Mouse (Mus musculus): ENCODE measurements around the gene Olfr642. TPM values are rescaled to one million over a fixed set of nuclear protein-coding genes. Genes with fewer than 3 reads are reported as not detected.

The Olfr642 gene
- polyA plus RNA-seq, 1 experiment from 2014 or later = not detected

GRCm38 (mm10) chr7:104021651-104022050 lies 30.8 kb downstream of the Olfr642 start:
- H3K4me2 ChIP-seq (ENCODE audit: low read depth, low read length) = no peak overlapping the region

GRCm38 (mm10) chr7:104018953-104019352 lies 33.5 kb downstream of the Olfr642 start:
- H3K4me1 ChIP-seq (replicated peaks; ENCODE audit: control insufficient read depth, insufficient read depth, low read length) = no peaks in the 10 kb centered on the region
- ATAC-seq (ENCODE audit: low read depth) = no peak
- 74% methylated on average over 1 of the region's 1 CpGs for WGBS
- H3K9ac ChIP-seq (ENCODE audit: low read length) = no peak overlapping the region
- H3K9me3 ChIP-seq (ENCODE audit: control insufficient read depth, low read length) = no peaks in the 10 kb centered on the region
- no peaks in the 10 kb centered on the region for H3K36me3 ChIP-seq (ENCODE audit: control insufficient read depth, insufficient read depth, low read length)
- no peak overlapping the region for H3K27ac ChIP-seq (ENCODE audit: low read length)
- H3K4me2 ChIP-seq (ENCODE audit: low read depth, low read length) = no peak overlapping the region
- no peaks in the 10 kb centered on the region for H3K27me3 ChIP-seq (ENCODE audit: control insufficient read depth, insufficient read depth, low read depth, low read length)
- no peak overlapping the region for H3K4me3 ChIP-seq (ENCODE audit: low read length)

More at GRCm38 (mm10) chr7:104021651-104022050, 30.8 kb downstream of the Olfr642 start:
- Histone ChIP-seq H3K9me3 (ENCODE audit: control insufficient read depth, low read length) (no peaks in the 10 kb centered on the region), H3K4me1 (replicated peaks; ENCODE audit: control insufficient read depth, insufficient read depth, low read length) (no peaks in the 10 kb centered on the region), H3K4me3 (ENCODE audit: low read length) (no peak overlapping the region), H3K27me3 (ENCODE audit: control insufficient read depth, insufficient read depth, low read depth, low read length) (no peaks in the 10 kb centered on the region), H3K27ac (ENCODE audit: low read length) (no peak overlapping the region), H3K36me3 (ENCODE audit: control insufficient read depth, insufficient read depth, low read length) (no peaks in the 10 kb centered on the region), H3K9ac (ENCODE audit: low read length) (no peak overlapping the region)
- no peak for ATAC-seq (ENCODE audit: low read depth)
- WGBS = 87% methylated on average over 6 of the region's 6 CpGs

- ATAC-seq (ENCODE audit: low read depth) = no peak
- Histone ChIP-seq H3K27ac (ENCODE audit: low read length) (no peak within 1 kb of the TSS), H3K4me1 (replicated peaks; ENCODE audit: control insufficient read depth, insufficient read depth, low read length) (no peaks in the 10 kb centered on the region), H3K9ac (ENCODE audit: low read length) (no peak within 1 kb of the TSS), H3K4me3 (ENCODE audit: low read length) (no peak within 1 kb of the TSS), H3K4me2 (ENCODE audit: low read depth, low read length) (no peak within 1 kb of the TSS), H3K9me3 (ENCODE audit: control insufficient read depth, low read length) (no peaks in the 10 kb centered on the region), H3K36me3 (ENCODE audit: control insufficient read depth, insufficient read depth, low read length) (no peaks in the 10 kb centered on the region), H3K27me3 (ENCODE audit: control insufficient read depth, insufficient read depth, low read depth, low read length) (no peaks in the 10 kb centered on the region)
Observed at GRCm38 (mm10) chr7:104017203-104017602, 35.3 kb downstream of the Olfr642 start, which contains the start of gene Olfr639. TSS of gene Olfr639 (minus strand) at chr7:104017303.

- no peaks in the 10 kb centered on the region for H3K4me1 ChIP-seq (replicated peaks; ENCODE audit: control insufficient read depth, insufficient read depth, low read length)
- no peaks in the 10 kb centered on the region for H3K36me3 ChIP-seq (ENCODE audit: control insufficient read depth, insufficient read depth, low read length)
- no peak for ATAC-seq (ENCODE audit: low read depth)
- no peak overlapping the region for H3K4me2 ChIP-seq (ENCODE audit: low read depth, low read length)
- no peaks in the 10 kb centered on the region for H3K9me3 ChIP-seq (ENCODE audit: control insufficient read depth, low read length)
- H3K9ac ChIP-seq (ENCODE audit: low read length) = no peak overlapping the region
- H3K4me3 ChIP-seq (ENCODE audit: low read length) = no peak overlapping the region
- H3K27me3 ChIP-seq (ENCODE audit: control insufficient read depth, insufficient read depth, low read depth, low read length) = no peaks in the 10 kb centered on the region
- no peak overlapping the region for H3K27ac ChIP-seq (ENCODE audit: low read length)
Observed at GRCm38 (mm10) chr7:103999124-103999523, 53.3 kb downstream of the Olfr642 start.

GRCm38 (mm10) chr7:103998446-103998845 lies 54.0 kb downstream of the Olfr642 start, which contains the start of gene Olfr638:
TSS of gene Olfr638 (plus strand) at chr7:103998746.
- Histone ChIP-seq H3K4me3 (ENCODE audit: low read length) (no peak within 1 kb of the TSS), H3K27ac (ENCODE audit: low read length) (no peak within 1 kb of the TSS), H3K36me3 (ENCODE audit: control insufficient read depth, insufficient read depth, low read length) (no peaks in the 10 kb centered on the region), H3K9ac (ENCODE audit: low read length) (no peak within 1 kb of the TSS), H3K9me3 (ENCODE audit: control insufficient read depth, low read length) (no peaks in the 10 kb centered on the region), H3K27me3 (ENCODE audit: control insufficient read depth, insufficient read depth, low read depth, low read length) (no peaks in the 10 kb centered on the region), H3K4me1 (replicated peaks; ENCODE audit: control insufficient read depth, insufficient read depth, low read length) (no peaks in the 10 kb centered on the region), H3K4me2 (ENCODE audit: low read depth, low read length) (no peak within 1 kb of the TSS)
- ATAC-seq (ENCODE audit: low read depth) = no peak

Other genes with a start within 250 kb of the Olfr642 start
- 4,593 and 5,475 TPM in 2 replicates for gene Hbb-bt, start 238.7 kb downstream of the Olfr642 start, polyA plus RNA-seq (2015; fragmentation: Nextera tagmentation; extraction: Ambion mirVana)
- 15,216 and 18,375 TPM in 2 replicates for gene Hbb-bs, start 224.6 kb downstream of the Olfr642 start, polyA plus RNA-seq (2015; fragmentation: Nextera tagmentation; extraction: Ambion mirVana)
- not detected in 2 replicates for gene Hbb-bh2, start 212.1 kb downstream of the Olfr642 start, polyA plus RNA-seq (2015; fragmentation: Nextera tagmentation; extraction: Ambion mirVana)
- gene Hbb-bh1, start 209.5 kb downstream of the Olfr642 start, polyA plus RNA-seq (2015; fragmentation: Nextera tagmentation; extraction: Ambion mirVana) = 2.2 and 2.4 TPM in 2 replicates
- gene Hbb-y, start 199.4 kb downstream of the Olfr642 start, polyA plus RNA-seq (2015; fragmentation: Nextera tagmentation; extraction: Ambion mirVana) = 176 and 183 TPM in 2 replicates
- gene Olfr66, start 166.4 kb downstream of the Olfr642 start, polyA plus RNA-seq (2015; fragmentation: Nextera tagmentation; extraction: Ambion mirVana) = not detected in 2 replicates
- gene Olfr64, start 158.2 kb downstream of the Olfr642 start, polyA plus RNA-seq (2015; fragmentation: Nextera tagmentation; extraction: Ambion mirVana) = not detected in 2 replicates
- not detected in 2 replicates for gene Olfr65, start 149.2 kb downstream of the Olfr642 start, polyA plus RNA-seq (2015; fragmentation: Nextera tagmentation; extraction: Ambion mirVana)
- not detected in 2 replicates for gene Olfr631, start 123.8 kb downstream of the Olfr642 start, polyA plus RNA-seq (2015; fragmentation: Nextera tagmentation; extraction: Ambion mirVana)
- gene Olfr632, start 118.3 kb downstream of the Olfr642 start, polyA plus RNA-seq (2015; fragmentation: Nextera tagmentation; extraction: Ambion mirVana) = not detected in 2 replicates
- not detected in 2 replicates for gene Olfr633, start 108.2 kb downstream of the Olfr642 start, polyA plus RNA-seq (2015; fragmentation: Nextera tagmentation; extraction: Ambion mirVana)
- gene Olfr635, start 81.5 kb downstream of the Olfr642 start, polyA plus RNA-seq (2015; fragmentation: Nextera tagmentation; extraction: Ambion mirVana) = not detected in 2 replicates
- not detected in 2 replicates for gene Olfr638, start 53.9 kb downstream of the Olfr642 start, polyA plus RNA-seq (2015; fragmentation: Nextera tagmentation; extraction: Ambion mirVana)
- gene Olfr639, start 35.4 kb downstream of the Olfr642 start, polyA plus RNA-seq (2015; fragmentation: Nextera tagmentation; extraction: Ambion mirVana) = not detected in 2 replicates
- not detected in 2 replicates for gene Olfr640, start 27.1 kb downstream of the Olfr642 start, polyA plus RNA-seq (2015; fragmentation: Nextera tagmentation; extraction: Ambion mirVana)
- gene Olfr641, start 17.2 kb downstream of the Olfr642 start, polyA plus RNA-seq (2015; fragmentation: Nextera tagmentation; extraction: Ambion mirVana) = not detected in 2 replicates
- gene 4930516K23Rik, start 8.8 kb upstream of the Olfr642 start, polyA plus RNA-seq (2015; fragmentation: Nextera tagmentation; extraction: Ambion mirVana) = not detected in 2 replicates
- gene Olfr644, start 19.2 kb upstream of the Olfr642 start, polyA plus RNA-seq (2015; fragmentation: Nextera tagmentation; extraction: Ambion mirVana) = not detected in 2 replicates
- not detected in 2 replicates for gene Olfr645, start 32.8 kb upstream of the Olfr642 start, polyA plus RNA-seq (2015; fragmentation: Nextera tagmentation; extraction: Ambion mirVana)
- gene Olfr646, start 52.2 kb upstream of the Olfr642 start, polyA plus RNA-seq (2015; fragmentation: Nextera tagmentation; extraction: Ambion mirVana) = not detected in 2 replicates
- not detected in 2 replicates for gene Ubqln5, start 77.2 kb upstream of the Olfr642 start, polyA plus RNA-seq (2015; fragmentation: Nextera tagmentation; extraction: Ambion mirVana)
- gene Olfr643, start 84.7 kb upstream of the Olfr642 start, polyA plus RNA-seq (2015; fragmentation: Nextera tagmentation; extraction: Ambion mirVana) = not detected in 2 replicates
- gene Ubqln3, start 90.6 kb upstream of the Olfr642 start, polyA plus RNA-seq (2015; fragmentation: Nextera tagmentation; extraction: Ambion mirVana) = not detected in 2 replicates
- gene Ubqlnl, start 97.9 kb upstream of the Olfr642 start, polyA plus RNA-seq (2015; fragmentation: Nextera tagmentation; extraction: Ambion mirVana) = not detected in 2 replicates
- gene Olfm5, start 112.2 kb upstream of the Olfr642 start, polyA plus RNA-seq (2015; fragmentation: Nextera tagmentation; extraction: Ambion mirVana) = 0.20 TPM in 1 of 2 replicates, not detected in the other
- gene Olfr648, start 130.7 kb upstream of the Olfr642 start, polyA plus RNA-seq (2015; fragmentation: Nextera tagmentation; extraction: Ambion mirVana) = 0.16 and 0.21 TPM in 2 replicates
- not detected in 2 replicates for gene Olfr649, start 143.3 kb upstream of the Olfr642 start, polyA plus RNA-seq (2015; fragmentation: Nextera tagmentation; extraction: Ambion mirVana)
- gene Trim6, start 166.1 kb upstream of the Olfr642 start, polyA plus RNA-seq (2015; fragmentation: Nextera tagmentation; extraction: Ambion mirVana) = 0.74 and 1.4 TPM in 2 replicates
- gene Trim34a, start 191.8 kb upstream of the Olfr642 start, polyA plus RNA-seq (2015; fragmentation: Nextera tagmentation; extraction: Ambion mirVana) = 2.6 and 3.8 TPM in 2 replicates
- gene Trim5, start 235.4 kb upstream of the Olfr642 start, polyA plus RNA-seq (2015; fragmentation: Nextera tagmentation; extraction: Ambion mirVana) = 0.39 and 0.74 TPM in 2 replicates

Measured in lung, embryonic 16.5 days (tissue).